30 mouse cellular contexts compared by ENCODE assay signal in the genomic region with DNA sequence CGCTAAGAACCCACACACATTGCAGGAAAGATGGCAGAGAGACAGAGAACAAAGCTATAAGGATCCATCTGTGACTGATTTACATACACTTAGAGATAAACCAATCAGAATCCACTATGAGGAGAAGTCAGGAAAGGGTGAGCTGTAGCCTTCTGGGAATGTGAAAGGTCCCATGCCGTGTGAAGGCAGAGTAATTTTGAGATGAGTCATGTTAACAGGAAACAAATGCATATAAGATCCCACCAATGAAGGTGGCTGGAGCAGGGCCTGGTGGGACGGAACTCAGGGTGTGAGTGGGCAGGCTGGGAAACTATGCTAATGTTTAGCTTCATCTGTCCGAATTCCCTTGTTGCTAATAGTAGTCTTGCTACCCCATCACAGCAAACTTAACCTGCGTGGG.
DNase-seq lines count a peak whose midpoint lies in the region; ATAC-seq and TF ChIP-seq lines count a peak whose summit lies in the region.
"Had no signal": no experiment of that assay in that cellular context is flagged by ENCODE, and none has a peak within 500 bp of the region (broad histone marks: within the 10 kb centered on the region; RNA-seq: fewer than 3 reads in every experiment).

No protein-coding gene starts in this region.

- no peaks in the 10 kb centered on the region for H3K79me2 ChIP-seq in C2C12 (ENCODE audit: control insufficient read depth, insufficient read depth)

- H3K4me1 ChIP-seq in embryonic facial prominence, embryonic 14.5 days (ENCODE audit: control insufficient read depth, insufficient read depth, low read length), result peaks cover 3% of the 10 kb centered on the region; the same call in 1 of the 2 replicates
- no peaks in the 10 kb centered on the region for H3K4me1 ChIP-seq in embryonic facial prominence, embryonic 10.5 days
- H3K4me1 ChIP-seq in cortical plate, adult 2 months (ENCODE audit: control insufficient read depth, insufficient read depth, low read length), result peaks cover 6% of the 10 kb centered on the region
- H3K4me1 ChIP-seq in intestine, embryonic 15.5 days (replicated peaks), result no peaks in the 10 kb centered on the region
- H3K4me1 ChIP-seq: embryonic facial prominence, embryonic 12.5 days; forebrain, embryonic 10.5 days; heart, embryonic 15.5 days had no signal

- WGBS in embryonic facial prominence, embryonic 14.5 days, result 60% methylated on average over 5 of the region's 5 CpGs
- 77% methylated on average over 5 of the region's 5 CpGs for WGBS in embryonic facial prominence, embryonic 10.5 days
- WGBS in intestine, embryonic 15.5 days, result 69% methylated on average over 5 of the region's 5 CpGs

- H3K9me3 ChIP-seq in embryonic facial prominence, embryonic 14.5 days (ENCODE audit: control insufficient read depth, low read length), result no peaks in the 10 kb centered on the region
- H3K9me3 ChIP-seq in embryonic facial prominence, embryonic 10.5 days, result no peaks in the 10 kb centered on the region
- H3K9me3 ChIP-seq in intestine, embryonic 15.5 days, result no peaks in the 10 kb centered on the region
- H3K9me3 ChIP-seq: embryonic facial prominence, embryonic 12.5 days; forebrain, embryonic 10.5 days; forebrain, embryonic 13.5 days; heart, embryonic 12.5 days; heart, embryonic 15.5 days; hindbrain, embryonic 10.5 days; hindbrain, embryonic 13.5 days had no signal

- H3K4me3 ChIP-seq in embryonic facial prominence, embryonic 14.5 days (ENCODE audit: low read depth, low read length), result no peak overlapping the region
- H3K4me3 ChIP-seq in embryonic facial prominence, embryonic 10.5 days, result no peak overlapping the region
- H3K4me3 ChIP-seq in C2C12 (ENCODE audit: insufficient read depth, poor library complexity, severe bottlenecking), result no peak overlapping the region
- H3K4me3 ChIP-seq in cortical plate, adult 2 months (ENCODE audit: insufficient read depth, low read length), result no peak overlapping the region
- H3K4me3 ChIP-seq in intestine, embryonic 15.5 days (replicated peaks), result no peak overlapping the region
- H3K4me3 ChIP-seq: embryonic facial prominence, embryonic 12.5 days; forebrain, embryonic 10.5 days; forebrain, embryonic 13.5 days; gastrocnemius, adult 2 months; heart, embryonic 12.5 days; heart, embryonic 15.5 days; hindbrain, embryonic 10.5 days; hindbrain, embryonic 13.5 days had no signal

- H3K27ac ChIP-seq in embryonic facial prominence, embryonic 14.5 days (replicated peaks; ENCODE audit: low read depth, low read length), result no peak overlapping the region
- no peak overlapping the region for H3K27ac ChIP-seq in embryonic facial prominence, embryonic 10.5 days (replicated peaks)
- H3K27ac ChIP-seq in cortical plate, adult 2 months (ENCODE audit: insufficient read depth, low read length), result peak overlapping the region; percentile 27; the same call in 1 of the 2 replicates
- H3K27ac ChIP-seq in intestine, embryonic 15.5 days, result no peak overlapping the region
- H3K27ac ChIP-seq: embryonic facial prominence, embryonic 12.5 days; forebrain, embryonic 10.5 days; forebrain, embryonic 13.5 days; gastrocnemius, adult 2 months; heart, embryonic 15.5 days; hindbrain, embryonic 10.5 days; hindbrain, embryonic 13.5 days had no signal

- H3ac ChIP-seq in C2C12 (ENCODE audit: control insufficient read depth, insufficient read length, low read depth), result no peak overlapping the region

- no peak overlapping the region for H3K9ac ChIP-seq in embryonic facial prominence, embryonic 14.5 days (ENCODE audit: low read depth, low read length)
- H3K9ac ChIP-seq in intestine, embryonic 15.5 days, result no peak overlapping the region
- H3K9ac ChIP-seq: embryonic facial prominence, embryonic 12.5 days; forebrain, embryonic 13.5 days; forebrain, postnatal 0 days; heart, embryonic 12.5 days; heart, embryonic 15.5 days; hindbrain, embryonic 13.5 days had no signal

- no peaks in the 10 kb centered on the region for H3K27me3 ChIP-seq in embryonic facial prominence, embryonic 14.5 days (replicated peaks; ENCODE audit: control insufficient read depth, insufficient read depth, low read length)
- no peaks in the 10 kb centered on the region for H3K27me3 ChIP-seq in embryonic facial prominence, embryonic 10.5 days (replicated peaks; ENCODE audit: low read depth, poor library complexity, severe bottlenecking)
- H3K27me3 ChIP-seq in C2C12 (ENCODE audit: control insufficient read depth, insufficient read depth, insufficient read length), result no peaks in the 10 kb centered on the region
- no peaks in the 10 kb centered on the region for H3K27me3 ChIP-seq in intestine, embryonic 15.5 days (replicated peaks)
- H3K27me3 ChIP-seq: CH12.LX; embryonic facial prominence, embryonic 12.5 days; forebrain, embryonic 13.5 days; heart, embryonic 15.5 days; hindbrain, embryonic 13.5 days had no signal

- no peaks in the 10 kb centered on the region for H3K36me3 ChIP-seq in embryonic facial prominence, embryonic 14.5 days (ENCODE audit: control insufficient read depth, insufficient read depth, low read length)
- no peaks in the 10 kb centered on the region for H3K36me3 ChIP-seq in embryonic facial prominence, embryonic 10.5 days (replicated peaks)
- no peaks in the 10 kb centered on the region for H3K36me3 ChIP-seq in C2C12 (ENCODE audit: control insufficient read depth, insufficient read depth)
- no peaks in the 10 kb centered on the region for H3K36me3 ChIP-seq in intestine, embryonic 15.5 days
- H3K36me3 ChIP-seq: embryonic facial prominence, embryonic 12.5 days; forebrain, embryonic 10.5 days; G1E; heart, embryonic 12.5 days; heart, embryonic 15.5 days; hindbrain, embryonic 10.5 days; hindbrain, embryonic 13.5 days had no signal

- ATAC-seq in embryonic facial prominence, embryonic 14.5 days (ENCODE audit: low read depth), result no peak; the same call in 1 of the 2 replicates
- ATAC-seq in intestine, embryonic 15.5 days, result no peak
- ATAC-seq: intestine, embryonic 16.5 days had no signal

- no peaks in the 10 kb centered on the region for H3K79me3 ChIP-seq in C2C12 (ENCODE audit: low read depth)

- DNase-seq in embryonic facial prominence, embryonic 14.5 days (ENCODE audit: low spot score), result peak; percentile 11
- no peak for DNase-seq in embryonic facial prominence, embryonic 10.5 days (ENCODE audit: low spot score)
- peak; percentile 24 for DNase-seq in 3134 (ENCODE audit: extremely low read depth, insufficient read length, low spot score)
- no peak for DNase-seq in embryo, embryonic 11 days
- no peak for DNase-seq in c-Kit-positive CD71-positive TER-119-positive erythroid progenitor cells, embryonic 14.5 days (ENCODE audit: low spot score)
- DNase-seq: adrenal gland, adult 8-10 months; adrenal gland, postnatal 25 days; cerebellum, adult 11 months; cerebellum, adult 2 months; cerebellum, adult 9-11 months; cerebellum, postnatal 25 days; forebrain, postnatal 0 days; gastrocnemius, adult 2 months; gastrocnemius, postnatal 14 days; heart, postnatal 10 days; heart, postnatal 36 days; kidney, adult 18-20 months had no signal

- TF ChIP-seq POLR2A in cortical plate, adult 2 months (IDR thresholded peaks at IDR 0.05; ENCODE audit: extremely low read depth, insufficient read depth, low read length), result no peak

- no peak for TF ChIP-seq CTCF in C2C12 (IDR thresholded peaks at IDR 0.05; ENCODE audit: control insufficient read depth, insufficient read depth, insufficient read length)
- no peak for TF ChIP-seq CTCF in cortical plate, adult 2 months (IDR thresholded peaks at IDR 0.05; ENCODE audit: extremely low read depth, insufficient read depth, low read length)

- H3K4me2 ChIP-seq in embryonic facial prominence, embryonic 14.5 days (ENCODE audit: low read depth, low read length), result no peak overlapping the region
- no peak overlapping the region for H3K4me2 ChIP-seq in intestine, embryonic 15.5 days (replicated peaks)
- H3K4me2 ChIP-seq: embryonic facial prominence, embryonic 12.5 days; forebrain, embryonic 13.5 days; heart, embryonic 12.5 days; heart, embryonic 15.5 days; hindbrain, embryonic 13.5 days had no signal

TF ChIP-seq in C2C12, 6 proteins besides CTCF, POLR2A, EP300 and RAD21:
- TF ChIP-seq MAX (IDR thresholded peaks at IDR 0.05), result peak; percentile 80
- no peak for TF ChIP-seq MYOD1 (IDR thresholded peaks at IDR 0.05; ENCODE audit: control insufficient read depth, insufficient read length, low read depth)

Comparison
In these comparisons a context has a peak if more than half of its experiments do, and no peak if none do; other contexts are left out.
1. DNase-seq: peak in embryonic facial prominence, embryonic 14.5 days (single experiment) and 3134 (single experiment); none in embryonic facial prominence, embryonic 10.5 days (single experiment), embryo, embryonic 11 days (single experiment) and c-Kit-positive CD71-positive TER-119-positive erythroid progenitor cells, embryonic 14.5 days (single experiment).